Mouse (Mus musculus) thymus, adult 2 months (tissue): ENCODE results near the gene Exog.

ENCODE experiments used
- CTCF ChIP-seq: fragments of 200-500 bp; IDR thresholded peaks from 2 replicates; pipeline ENCODE4 v1.5.1; 2012; ENCODE audit warnings: mild to moderate bottlenecking, control low read depth, low read length, moderate library complexity, borderline replicate concordance; ENCODE audit not compliant: control insufficient read depth, poor library complexity, insufficient read depth; ENCODE audit errors: extremely low read depth
- POLR2A ChIP-seq: fragments of 200-500 bp; IDR thresholded peaks from 2 replicates; pipeline ENCODE4 v1.6.1; 2012; ENCODE audit warnings: mild to moderate bottlenecking, low read length, control low read depth, moderate library complexity; ENCODE audit not compliant: control insufficient read depth, poor library complexity, insufficient read depth; ENCODE audit errors: extremely low read depth

DNA sequence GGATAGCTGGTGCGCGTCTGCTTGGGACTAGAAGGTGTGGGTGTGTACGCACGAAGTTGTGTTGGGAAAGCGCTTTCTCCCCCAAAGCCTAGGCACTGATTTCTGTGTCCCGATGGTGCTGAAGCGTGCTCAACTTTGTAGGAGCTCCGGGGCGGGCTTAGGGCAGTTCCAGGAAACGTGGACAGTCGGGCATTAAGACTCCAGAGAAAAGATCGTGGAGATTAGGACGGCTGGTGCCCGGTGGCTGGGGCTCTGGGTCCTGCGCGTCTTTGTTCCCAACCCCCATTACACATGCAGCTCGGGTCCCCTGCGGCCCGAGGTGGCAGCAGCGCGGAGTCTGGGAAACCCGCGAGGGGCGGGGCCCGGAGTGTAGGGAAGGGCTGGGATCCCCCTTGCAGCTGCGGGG lies 41.5 kb upstream of the Exog start:
- TF ChIP-seq CTCF (no peak), POLR2A (no peak)
